Mouse (Mus musculus): ENCODE data around the gene Prss57.

GRCm38 (mm10) chr10:79820277-79820676, 29.5 kb upstream of the Prss57 start:
- TF ChIP-seq TAL1 (IDR thresholded peaks at IDR 0.05; ENCODE audit: low read length) (no peak), GATA1 (IDR thresholded peaks at IDR 0.05; ENCODE audit: low read length) (no peak)
